Mouse (Mus musculus) liver, adult 2 months (tissue): ENCODE measurements around the gene Lpp.

ENCODE experiments used
- CTCF ChIP-seq: fragments of 200-500 bp; IDR thresholded peaks from 2 replicates; pipeline ENCODE4 v1.5.1; 2011; ENCODE audit warnings: low read depth, low read length, control low read depth
- POLR2A ChIP-seq: fragments of 200-500 bp; IDR thresholded peaks from 2 replicates; pipeline ENCODE4 v1.6.1; 2011; ENCODE audit warnings: low read length, control low read depth; ENCODE audit not compliant: insufficient read depth; ENCODE audit errors: extremely low read depth

DNA sequence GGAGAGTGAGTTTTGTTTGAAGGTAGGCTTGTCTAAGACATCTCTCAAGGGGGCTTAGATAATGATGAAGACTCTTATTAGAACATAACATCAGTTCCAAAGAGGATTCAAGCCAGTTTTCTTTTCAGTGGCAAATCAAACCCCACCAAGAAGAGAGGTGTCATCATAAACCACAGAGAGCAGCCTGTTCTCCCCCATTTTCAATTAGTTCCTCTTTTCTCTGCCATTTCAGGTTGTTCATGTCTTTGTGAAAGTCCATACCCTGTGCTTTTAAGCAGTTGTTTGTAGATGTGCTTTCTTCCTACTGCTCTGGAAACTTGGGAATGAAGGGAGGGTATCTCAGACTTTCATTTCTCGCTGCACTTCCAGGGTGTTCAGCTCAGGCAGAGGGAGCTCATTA lies 571.0 kb downstream of the Lpp start:
- TF ChIP-seq CTCF = no peak
- no peak for TF ChIP-seq POLR2A
